Mouse (Mus musculus) cerebellum, adult 11-12 months (tissue): ENCODE results near the gene Bcl2.
"Not testable (repeated sequence)": the region's sequence is repeated elsewhere in the genome, so short reads cannot be mapped to it uniquely, and the experiment has no call there.

Experiments used
- DNase-seq: peaks from one replicate; pipeline ENCODE4 v3.0.0; 2022

Gene Bcl2

GRCm38 (mm10) chr1:106713621-106714529 is at the start of gene Bcl2:
TSS of gene Bcl2 (minus strand) at chr1:106714274.
- peak; percentile 76 for DNase-seq

GRCm38 (mm10) chr1:106760750-106761149 is 46.7 kb upstream of the Bcl2 start:
- no peak for DNase-seq

GRCm38 (mm10) chr1:106759572-106760435 is 45.7 kb upstream of the Bcl2 start, which contains the start of gene Kdsr:
TSS of gene Kdsr (minus strand) at chr1:106759727.
- DNase-seq, result peak; percentile 97

- no peak for DNase-seq
Observed at GRCm38 (mm10) chr1:106758734-106759571, 44.9 kb upstream of the Bcl2 start.

GRCm38 (mm10) chr1:106756633-106757032 is 42.6 kb upstream of the Bcl2 start:
- DNase-seq, result no peak

GRCm38 (mm10) chr1:106752013-106752412 is 37.9 kb upstream of the Bcl2 start:
- no peak for DNase-seq

GRCm38 (mm10) chr1:106750656-106751055 is 36.6 kb upstream of the Bcl2 start:
- no peak for DNase-seq

GRCm38 (mm10) chr1:106748555-106749315 is 34.7 kb upstream of the Bcl2 start:
- DNase-seq, result no peak

- DNase-seq, result no peak
Observed at GRCm38 (mm10) chr1:106742980-106743379, 28.9 kb upstream of the Bcl2 start.

- no peak for DNase-seq
Observed at GRCm38 (mm10) chr1:106740735-106741134, 26.7 kb upstream of the Bcl2 start.

- DNase-seq, result no peak
Observed at GRCm38 (mm10) chr1:106739810-106740209, 25.7 kb upstream of the Bcl2 start.

GRCm38 (mm10) chr1:106738092-106738491 is 24.0 kb upstream of the Bcl2 start:
- DNase-seq, result no peak

- DNase-seq, result no peak
Observed at GRCm38 (mm10) chr1:106736211-106736610, 22.1 kb upstream of the Bcl2 start.

GRCm38 (mm10) chr1:106735586-106735985 is 21.5 kb upstream of the Bcl2 start:
- peak; percentile 36 for DNase-seq

- DNase-seq, result no peak
Observed at GRCm38 (mm10) chr1:106722061-106722460, 8.0 kb upstream of the Bcl2 start.

- not testable (repeated sequence) for DNase-seq
Observed at GRCm38 (mm10) chr1:106717736-106718135, 3.7 kb upstream of the Bcl2 start.

GRCm38 (mm10) chr1:106717071-106717601 is 3.1 kb upstream of the Bcl2 start:
- no peak for DNase-seq

- DNase-seq, result no peak
Observed at GRCm38 (mm10) chr1:106716141-106716540, 2.1 kb upstream of the Bcl2 start.

GRCm38 (mm10) chr1:106715111-106716083 is 1.3 kb upstream of the Bcl2 start:
- no peak for DNase-seq

GRCm38 (mm10) chr1:106714530-106714981 is 482 bp upstream of the Bcl2 start:
- no peak for DNase-seq
